Mouse (Mus musculus): ENCODE results near the gene Il17f.

DNA sequence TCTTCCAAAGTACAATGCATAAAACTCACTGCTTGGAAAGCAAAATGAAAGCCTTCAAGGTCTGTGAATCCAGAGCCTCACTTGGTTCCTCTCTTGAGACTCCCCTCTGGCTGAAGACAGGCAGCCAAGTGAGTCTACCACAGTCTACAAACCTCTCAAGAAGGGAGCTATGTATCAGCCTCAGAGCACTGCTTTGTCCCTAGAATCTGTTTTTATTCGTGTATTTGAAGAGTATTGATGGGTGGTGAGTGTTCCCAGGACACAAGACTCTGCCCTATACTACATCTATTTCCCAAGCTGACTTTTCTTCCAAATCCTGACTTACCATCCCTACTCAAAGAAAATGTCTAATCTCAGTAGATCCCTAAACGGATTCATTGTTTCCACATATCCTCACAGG lies 12.1 kb downstream of the Il17f start:
- TF ChIP-seq GATA1 (IDR thresholded peaks at IDR 0.05; ENCODE audit: low read length) (no peak), TAL1 (IDR thresholded peaks at IDR 0.05; ENCODE audit: low read length) (no peak)
